Mouse (Mus musculus) MEL (cell line): Measurements from ENCODE around the gene Ube2d3. TPM values are rescaled to one million over a fixed set of nuclear protein-coding genes. Genes with fewer than 3 reads are reported as not detected.
A peak's percentile ranks its signal among the peaks of the same experiment; 100 is the strongest.

Experiments used
- DNase-seq: peaks from one replicate; pipeline ENCODE4 v3.0.0; 2011; ENCODE audit warnings: low read depth, low spot score
- H3K27ac ChIP-seq: 2 replicates; pipeline ENCODE4 v1.5.1; 2012; ENCODE audit warnings: low read depth, mild to moderate bottlenecking, control low read depth, low read length, moderate library complexity; ENCODE audit not compliant: control insufficient read depth
- H3K27me3 ChIP-seq, 2 experiments: fragments of 150-350 bp in 1 of 2; sonication (generic) in 1 of 2; 2 replicates each; pipeline ENCODE4 v1.6.1; 2012; ENCODE audit warnings: low read length in 2 of 2, mild to moderate bottlenecking in 2 of 2, improper control_type of control experiment in 1 of 2, moderate library complexity in 1 of 2; ENCODE audit not compliant: insufficient read depth in 2 of 2, control insufficient read depth in 1 of 2
- H3K36me3 ChIP-seq, 2 experiments: 2 replicates each; pipeline ENCODE4 v1.6.1; 2012 to 2014; ENCODE audit warnings: low read length in 2 of 2, improper control_type of control experiment in 1 of 2, inconsistent platforms in 1 of 2, mild to moderate bottlenecking in 1 of 2; ENCODE audit not compliant: insufficient read depth in 2 of 2, control insufficient read depth in 1 of 2
- H3K4me1 ChIP-seq, 2 experiments: fragments of 150-350 bp in 1 of 2; sonication (generic) in 1 of 2; 2 replicates each; pipeline ENCODE4 v1.6.1; 2012; ENCODE audit warnings: low read length in 2 of 2, improper control_type of control experiment in 1 of 2, mild to moderate bottlenecking in 1 of 2; ENCODE audit not compliant: insufficient read depth in 2 of 2, control insufficient read depth in 1 of 2
- H3K4me3 ChIP-seq, 2 experiments: fragments of 150-350 bp in 1 of 2; sonication (generic) in 1 of 2; 2 replicates each; pipeline ENCODE4 v1.5.1; 2012; ENCODE audit warnings: low read depth in 2 of 2, low read length in 2 of 2, mild to moderate bottlenecking in 2 of 2, moderate library complexity in 2 of 2, control low read depth in 1 of 2, improper control_type of control experiment in 1 of 2; ENCODE audit not compliant: control insufficient read depth in 1 of 2, insufficient read depth in 1 of 2
- H3K79me2 ChIP-seq: 2 replicates; pipeline ENCODE4 v1.6.1; 2012; ENCODE audit warnings: mild to moderate bottlenecking, low read length, moderate library complexity; ENCODE audit not compliant: control insufficient read depth, poor library complexity, insufficient read depth
- H3K9ac ChIP-seq: 2 replicates; pipeline ENCODE4 v1.6.1; 2012; ENCODE audit warnings: low read depth, mild to moderate bottlenecking, control low read depth, low read length, moderate library complexity; ENCODE audit not compliant: control insufficient read depth, poor library complexity, severe bottlenecking
- H3K9me3 ChIP-seq: fragments of 150-350 bp; sonication (generic); replicated peaks from 2 replicates; pipeline ENCODE4 v1.6.1; 2012; ENCODE audit warnings: mild to moderate bottlenecking, low read length, improper control_type of control experiment, moderate library complexity; ENCODE audit not compliant: insufficient read depth
- CHD1 ChIP-seq: IDR thresholded peaks from 2 replicates; pipeline ENCODE4 v1.6.1; 2012; ENCODE audit warnings: low read depth, mild to moderate bottlenecking, inconsistent platforms, low read length, improper control_type of control experiment
- CTCF ChIP-seq, 3 experiments: IDR thresholded peaks in 2 of 3; conservative IDR thresholded peaks in 1 of 3; 2 replicates each; pipeline ENCODE4 v1.5.1; 2011 to 2012; ENCODE audit warnings: low read length in 3 of 3, low read depth in 2 of 3, mild to moderate bottlenecking in 2 of 3, improper control_type of control experiment in 1 of 3, inconsistent platforms in 1 of 3, mixed read lengths in 1 of 3, moderate library complexity in 1 of 3; ENCODE audit not compliant: control insufficient read depth in 1 of 3, insufficient read depth in 1 of 3, poor library complexity in 1 of 3, severe bottlenecking in 1 of 3
- E2F4 ChIP-seq: IDR thresholded peaks from 2 replicates; pipeline ENCODE4 v1.6.1; 2011; ENCODE audit warnings: low read depth, low read length, improper control_type of control experiment, borderline replicate concordance
- ETS1 ChIP-seq: IDR thresholded peaks from 2 replicates; pipeline ENCODE4 v1.6.1; 2012; ENCODE audit warnings: low read depth, mild to moderate bottlenecking, inconsistent platforms, low read length, improper control_type of control experiment, moderate library complexity
- MAX ChIP-seq: IDR thresholded peaks from 2 replicates; pipeline ENCODE4 v1.6.1; 2011; ENCODE audit warnings: low read length, improper control_type of control experiment
- MYB ChIP-seq: IDR thresholded peaks from 2 replicates; pipeline ENCODE4 v1.6.1; 2011; ENCODE audit warnings: mild to moderate bottlenecking, low read depth, low read length, improper control_type of control experiment
- NELFE ChIP-seq: IDR thresholded peaks from 2 replicates; pipeline ENCODE4 v1.6.1; 2011; ENCODE audit warnings: low read depth, low read length, improper control_type of control experiment
- NRF1 ChIP-seq: IDR thresholded peaks from 2 replicates; pipeline ENCODE4 v1.6.1; 2014; ENCODE audit warnings: low read depth, mild to moderate bottlenecking, inconsistent platforms, low read length, improper control_type of control experiment, moderate library complexity; ENCODE audit not compliant: poor library complexity, insufficient read depth, severe bottlenecking
- POLR2A ChIP-seq, 2 experiments: IDR thresholded peaks; 2 replicates each; pipeline ENCODE4 v1.6.1; 2011 to 2012; ENCODE audit warnings: low read length in 2 of 2, mild to moderate bottlenecking in 2 of 2, control low read depth in 1 of 2, improper control_type of control experiment in 1 of 2, low read depth in 1 of 2, moderate library complexity in 1 of 2; ENCODE audit not compliant: control insufficient read depth in 1 of 2, insufficient read depth in 1 of 2, poor library complexity in 1 of 2
- SMC3 ChIP-seq: IDR thresholded peaks from 2 replicates; pipeline ENCODE4 v1.6.1; 2011; ENCODE audit warnings: low read depth, low read length, improper control_type of control experiment
- TBP ChIP-seq: IDR thresholded peaks from 2 replicates; pipeline ENCODE4 v1.8.0; 2011; ENCODE audit warnings: low read depth, low read length, improper control_type of control experiment
- TCF12 ChIP-seq: IDR thresholded peaks from 2 replicates; pipeline ENCODE4 v1.6.1; 2014; ENCODE audit warnings: low read depth, mild to moderate bottlenecking, inconsistent platforms, low read length, improper control_type of control experiment, moderate library complexity
- UBTF ChIP-seq: IDR thresholded peaks from 2 replicates; pipeline ENCODE4 v1.6.1; 2012; ENCODE audit warnings: low read depth, mild to moderate bottlenecking, inconsistent platforms, low read length, improper control_type of control experiment, moderate library complexity, borderline replicate concordance; ENCODE audit not compliant: insufficient read depth
- USF2 ChIP-seq, 2 experiments: IDR thresholded peaks; 2 replicates each; pipeline ENCODE4 v1.6.1; 2011 to 2012; ENCODE audit warnings: improper control_type of control experiment in 2 of 2, low read length in 2 of 2, borderline replicate concordance in 1 of 2, inconsistent platforms in 1 of 2, low read depth in 1 of 2, mild to moderate bottlenecking in 1 of 2; ENCODE audit not compliant: insufficient read depth in 1 of 2
- ZC3H11A ChIP-seq: IDR thresholded peaks from 2 replicates; pipeline ENCODE4 v1.6.1; 2012; ENCODE audit warnings: low read depth, mild to moderate bottlenecking, inconsistent platforms, low read length, improper control_type of control experiment
- ZMIZ1 ChIP-seq: IDR thresholded peaks from 2 replicates; pipeline ENCODE4 v1.6.1; 2012; ENCODE audit warnings: low read depth, mild to moderate bottlenecking, inconsistent platforms, low read length, improper control_type of control experiment, moderate library complexity
- ZNF384 ChIP-seq: IDR thresholded peaks from 2 replicates; pipeline ENCODE4 v1.6.1; 2012; ENCODE audit warnings: low read depth, mild to moderate bottlenecking, inconsistent platforms, low read length, improper control_type of control experiment
- polyA plus RNA-seq, 2 experiments: library from polyadenylated mRNA; stranded (reverse) in 1 of 2; unstranded in 1 of 2; fragments of >175 nt in 1 of 2; fragments of >200 nt in 1 of 2; gene quantifications; 2 replicates each; pipeline versions ENCODE4 v1.2.1 to v1.2.4; 2012; ENCODE audit warnings: low replicate concordance in 2 of 2, low read depth in 1 of 2; ENCODE audit not compliant: insufficient read length in 2 of 2, insufficient read depth in 1 of 2, missing spikeins in 1 of 2
- total RNA-seq: library from RNA; depleted of rRNA; stranded (reverse); fragments of 300-350 nt; gene quantifications from 2 replicates; pipeline ENCODE4 v1.2.3, GENCODE M21; 2012

Ube2d3 gene
- total and polyA plus RNA-seq, 3 experiments: 40.9 to 432 (median 340) TPM

GRCm38 (mm10) chr3:135403211-135403610 lies 34.7 kb upstream of the Ube2d3 start:
- Histone ChIP-seq H3K4me1 (peaks cover 0 to 5% of the 10 kb centered on the region in 2 experiments; a peak in 1 of 4 replicates), H3K36me3 (peaks cover 0 to 3% of the 10 kb centered on the region in 2 experiments; a peak in 2 of 4 replicates), H3K27ac (no peak overlapping the region), H3K9ac (no peak overlapping the region), H3K9me3 (no peaks in the 10 kb centered on the region), H3K4me3 (no peak overlapping the region), H3K27me3 (no peaks in the 10 kb centered on the region), H3K79me2 (no peaks in the 10 kb centered on the region)
- no peak for DNase-seq
- TF ChIP-seq ZNF384: no peak
- no peak for TF ChIP-seq UBTF
- TF ChIP-seq TBP: no peak
- TF ChIP-seq NELFE: no peak
- TF ChIP-seq CHD1: no peak
- TF ChIP-seq CTCF (IDR thresholded peaks at IDR 0.05 in 2 of 3, conservative IDR thresholded peaks at IDR 0.05 in 1 of 3; ENCODE audit: control insufficient read depth in 1 of 3, insufficient read depth in 1 of 3, low read depth in 2 of 3, low read length in 3 of 3, poor library complexity in 1 of 3, severe bottlenecking in 1 of 3): no peak
- no peak for TF ChIP-seq POLR2A (IDR thresholded peaks at IDR 0.05; ENCODE audit: control insufficient read depth in 1 of 2, insufficient read depth in 1 of 2, low read depth in 1 of 2, low read length in 2 of 2, poor library complexity in 1 of 2)
- no peak for TF ChIP-seq NRF1

GRCm38 (mm10) chr3:135403856-135404255 lies 34.1 kb upstream of the Ube2d3 start:
- H3K4me3 ChIP-seq: no peak overlapping the region
- H3K9ac ChIP-seq: no peak overlapping the region
- H3K9me3 ChIP-seq: no peaks in the 10 kb centered on the region
- no peak overlapping the region for H3K27ac ChIP-seq
- no peaks in the 10 kb centered on the region for H3K79me2 ChIP-seq
- no peak for DNase-seq
- peaks cover 0 to 7% of the 10 kb centered on the region in 2 experiments; a peak in 2 of 4 replicates for H3K36me3 ChIP-seq
- TF ChIP-seq MYB (no peak), USF2 (IDR thresholded peaks at IDR 0.05; ENCODE audit: borderline replicate concordance in 1 of 2, insufficient read depth in 1 of 2, low read depth in 1 of 2, low read length in 2 of 2) (no peak), MAX (no peak), E2F4 (no peak), CTCF (IDR thresholded peaks at IDR 0.05 in 2 of 3, conservative IDR thresholded peaks at IDR 0.05 in 1 of 3; ENCODE audit: control insufficient read depth in 1 of 3, insufficient read depth in 1 of 3, low read depth in 2 of 3, low read length in 3 of 3, poor library complexity in 1 of 3, severe bottlenecking in 1 of 3) (peak in 2 of 3 experiments; percentile 36; a peak in 4 of 6 replicates), NELFE (no peak), TCF12 (no peak), SMC3 (peak; percentile 45), ZMIZ1 (no peak), ZC3H11A (peak; percentile 14; the same call in 1 of the 2 replicates), ETS1 (no peak)
- no peaks in the 10 kb centered on the region for H3K27me3 ChIP-seq
- peaks cover 0 to 5% of the 10 kb centered on the region in 2 experiments; a peak in 1 of 4 replicates for H3K4me1 ChIP-seq
